Mouse (Mus musculus) lung, adult 2 months (tissue): ENCODE data around the gene Best3. TPM values are rescaled to one million over a fixed set of nuclear protein-coding genes. Genes with fewer than 3 reads are reported as not detected.
A peak's percentile ranks its signal among the peaks of the same experiment; 100 is the strongest.

Source experiments
- DNase-seq: peaks from one replicate; pipeline ENCODE4 v3.0.0; 2022
- H3K4me1 ChIP-seq: fragments of 200-500 bp; 2 replicates; pipeline ENCODE4 v1.6.1; 2011; ENCODE audit warnings: low read length; ENCODE audit not compliant: control insufficient read depth, insufficient read depth
- H3K4me3 ChIP-seq: fragments of 200-500 bp; replicated peaks from 2 replicates; pipeline ENCODE3; 2011; ENCODE audit warnings: low read depth, mild to moderate bottlenecking, control low read depth, low read length; ENCODE audit errors: extremely low read depth
- CTCF ChIP-seq: fragments of 200-500 bp; IDR thresholded peaks from 2 replicates; pipeline ENCODE4 v1.5.1; 2011; ENCODE audit warnings: mild to moderate bottlenecking, low read length, control low read depth; ENCODE audit not compliant: insufficient read depth
- POLR2A ChIP-seq: fragments of 200-500 bp; IDR thresholded peaks from 2 replicates; pipeline ENCODE4 v1.6.1; 2011; ENCODE audit warnings: low read depth, mild to moderate bottlenecking, control low read depth, low read length, borderline replicate concordance; ENCODE audit errors: extremely low read depth
- WGBS: fragments of 180-500 bp; shearing (Covaris S2); methylation state at CpG from one replicate; pipeline ENCODE4 v1.1.7; 2018; 5-methylcytosine and 5-hydroxymethylcytosine counted together
- polyA plus RNA-seq: library from polyadenylated mRNA; depleted of rRNA; stranded (reverse); fragments of >200 nt; gene quantifications from 2 replicates; pipeline ENCODE4 v1.2.3, GENCODE M21; 2012

The Best3 gene
- polyA plus RNA-seq, 1 experiment, result 3.4 TPM

- TF ChIP-seq POLR2A (no peak), CTCF (no peak)
- no peak for DNase-seq
- Histone ChIP-seq H3K4me1 (no peaks in the 10 kb centered on the region), H3K4me3 (no peak overlapping the region)
- 41% methylated on average over 4 of the region's 4 CpGs for WGBS
Measured at GRCm38 (mm10) chr10:116977455-116977854, 8.7 kb upstream of the Best3 start.

- TF ChIP-seq CTCF (no peak), POLR2A (no peak)
- DNase-seq, result no peak
- Histone ChIP-seq H3K4me3 (no peak overlapping the region), H3K4me1 (no peaks in the 10 kb centered on the region)
- WGBS, result 77% methylated on average over 2 of the region's 2 CpGs
Measured at GRCm38 (mm10) chr10:116977858-116978257, 8.3 kb upstream of the Best3 start.

GRCm38 (mm10) chr10:116978841-116979240, 7.3 kb upstream of the Best3 start:
- H3K4me3 ChIP-seq, result no peak overlapping the region
- no peak for TF ChIP-seq POLR2A
- TF ChIP-seq CTCF, result no peak
- no peak for DNase-seq
- WGBS, result 65% methylated on average over 9 of the region's 9 CpGs
- no peaks in the 10 kb centered on the region for H3K4me1 ChIP-seq

- DNase-seq, result no peak
- Histone ChIP-seq H3K4me1 (no peaks in the 10 kb centered on the region), H3K4me3 (no peak overlapping the region)
- 67% methylated on average over 4 of the region's 4 CpGs for WGBS
- no peak for TF ChIP-seq CTCF
- TF ChIP-seq POLR2A, result no peak
Measured at GRCm38 (mm10) chr10:116980273-116980672, 5.8 kb upstream of the Best3 start.

GRCm38 (mm10) chr10:116980888-116981287, 5.2 kb upstream of the Best3 start:
- DNase-seq, result peak; percentile 30
- no peak for TF ChIP-seq POLR2A
- peak; percentile 55 for TF ChIP-seq CTCF
- 73% methylated on average over 3 of the region's 3 CpGs for WGBS
- Histone ChIP-seq H3K4me1 (no peaks in the 10 kb centered on the region), H3K4me3 (no peak overlapping the region)

GRCm38 (mm10) chr10:116982526-116982925, 3.6 kb upstream of the Best3 start:
- H3K4me3 ChIP-seq, result no peak overlapping the region
- H3K4me1 ChIP-seq, result no peaks in the 10 kb centered on the region
- WGBS, result 57% methylated on average over 4 of the region's 4 CpGs
- TF ChIP-seq CTCF (no peak), POLR2A (no peak)
- no peak for DNase-seq

- no peaks in the 10 kb centered on the region; the same call in 1 of the 2 replicates for H3K4me1 ChIP-seq
- no peak overlapping the region for H3K4me3 ChIP-seq
- DNase-seq, result no peak
- 69% methylated on average over 12 of the region's 12 CpGs for WGBS
- TF ChIP-seq POLR2A (no peak), CTCF (no peak)
Measured at GRCm38 (mm10) chr10:116984836-116985235, 1.3 kb upstream of the Best3 start.

GRCm38 (mm10) chr10:116993971-116994370, 7.9 kb downstream of the Best3 start:
- DNase-seq, result no peak
- 69% methylated on average over 8 of the region's 8 CpGs for WGBS
- Histone ChIP-seq H3K4me3 (no peak overlapping the region), H3K4me1 (no peaks in the 10 kb centered on the region)
- no peak for TF ChIP-seq POLR2A
- TF ChIP-seq CTCF, result no peak

GRCm38 (mm10) chr10:116995162-116995561, 9.0 kb downstream of the Best3 start:
- TF ChIP-seq POLR2A (no peak), CTCF (no peak)
- DNase-seq, result no peak
- Histone ChIP-seq H3K4me3 (no peak overlapping the region), H3K4me1 (no peaks in the 10 kb centered on the region)
- WGBS, result 80% methylated on average over 5 of the region's 5 CpGs

- TF ChIP-seq POLR2A (no peak), CTCF (no peak)
- H3K4me3 ChIP-seq, result no peak overlapping the region
- 63% methylated on average over 6 of the region's 6 CpGs for WGBS
- no peaks in the 10 kb centered on the region for H3K4me1 ChIP-seq
- no peak for DNase-seq
Measured at GRCm38 (mm10) chr10:116995584-116996235, 9.6 kb downstream of the Best3 start.

GRCm38 (mm10) chr10:116996236-116996600, 10.1 kb downstream of the Best3 start:
- Histone ChIP-seq H3K4me3 (no peak overlapping the region), H3K4me1 (no peaks in the 10 kb centered on the region)
- TF ChIP-seq POLR2A (no peak), CTCF (no peak)
- peak; percentile 47 for DNase-seq
- 23% methylated on average over 6 of the region's 6 CpGs for WGBS
